Mouse (Mus musculus): Measurements from ENCODE around the gene Creb5. TPM values are rescaled to one million over a fixed set of nuclear protein-coding genes. Genes with fewer than 3 reads are reported as not detected.

The Creb5 gene
- polyA plus RNA-seq, 1 experiment from 2014 or later = 7.9 TPM

DNA sequence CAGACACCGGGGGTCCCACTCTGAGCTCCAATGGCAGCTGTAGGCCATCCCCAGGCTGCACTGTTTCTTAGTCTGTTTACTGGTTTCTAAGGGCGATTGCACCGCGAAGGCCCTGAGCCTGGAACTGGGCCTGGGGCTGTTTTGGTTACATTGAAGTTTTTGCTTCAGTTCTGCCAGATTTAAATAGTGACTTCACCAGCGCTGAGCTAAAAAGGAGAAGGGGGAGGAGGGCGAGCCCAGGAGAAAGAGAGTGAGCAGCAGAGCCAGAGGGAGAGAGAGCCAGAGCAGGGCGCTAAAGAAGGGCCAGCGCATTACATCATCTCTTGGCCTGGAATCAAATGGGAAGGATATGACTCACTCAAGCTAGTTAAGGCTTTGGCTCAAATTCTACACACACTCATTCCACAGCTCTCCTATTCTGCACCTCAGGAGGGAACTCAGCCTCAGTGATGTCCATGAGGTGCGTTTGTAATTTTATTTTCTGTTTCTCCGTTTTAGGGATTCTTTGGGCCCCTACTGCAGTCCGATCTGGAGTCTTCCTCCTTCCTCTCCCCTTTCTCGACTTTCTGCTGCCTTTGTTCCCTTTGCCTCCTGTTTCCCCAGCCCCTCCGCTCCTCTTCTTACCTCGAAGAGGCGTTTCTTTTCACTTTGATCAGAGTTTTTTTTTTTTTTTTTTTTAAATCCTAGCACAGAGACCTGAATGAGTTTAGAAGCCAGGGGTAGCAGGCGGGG lies 286.1 kb downstream of the Creb5 start:
- Histone ChIP-seq H3K4me3 (peak overlapping the region; percentile 5; the same call in 1 of the 2 replicates), H3K9ac (no peak overlapping the region), H3K27ac (peak overlapping the region; percentile 57), H3K27me3 (no peaks in the 10 kb centered on the region), H3K36me3 (no peaks in the 10 kb centered on the region), H3K4me1 (peaks cover 25% of the 10 kb centered on the region), H3K9me3 (replicated peaks) (no peaks in the 10 kb centered on the region), H3K4me2 (replicated peaks) (peak overlapping the region; percentile 41)
- peak; percentile 79 for ATAC-seq (ENCODE audit: low FRiP score)
- 7% methylated on average over 15 of the region's 16 CpGs for WGBS

DNA sequence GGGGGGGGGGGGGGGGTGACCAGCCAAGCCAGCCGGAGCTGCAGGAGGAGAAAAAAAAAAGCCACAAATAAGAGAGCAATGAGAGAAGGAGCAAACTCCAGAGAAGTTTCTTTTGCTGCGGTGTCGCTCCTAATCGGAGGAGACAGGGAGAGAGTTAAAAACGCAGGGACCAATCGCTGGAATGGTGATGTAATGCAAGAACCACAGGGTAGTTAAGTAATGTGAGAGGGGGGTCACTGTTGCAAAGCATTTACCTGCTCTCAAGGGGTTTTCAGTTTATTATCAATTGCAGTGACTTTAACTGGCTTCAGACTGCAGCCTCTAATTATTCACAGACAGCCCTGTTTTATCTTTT lies 286.6 kb downstream of the Creb5 start:
- peak overlapping the region; percentile 57; the same call in 1 of the 2 replicates for H3K27ac ChIP-seq
- peak overlapping the region; percentile 41 for H3K4me2 ChIP-seq (replicated peaks)
- no peaks in the 10 kb centered on the region for H3K36me3 ChIP-seq
- no peaks in the 10 kb centered on the region for H3K27me3 ChIP-seq
- no peak overlapping the region for H3K9ac ChIP-seq
- peak overlapping the region; percentile 5; the same call in 1 of the 2 replicates for H3K4me3 ChIP-seq
- H3K9me3 ChIP-seq (replicated peaks) = no peaks in the 10 kb centered on the region
- 2% methylated on average over 6 of the region's 6 CpGs for WGBS
- peaks cover 28% of the 10 kb centered on the region for H3K4me1 ChIP-seq
- no peak for ATAC-seq (ENCODE audit: low FRiP score)

DNA sequence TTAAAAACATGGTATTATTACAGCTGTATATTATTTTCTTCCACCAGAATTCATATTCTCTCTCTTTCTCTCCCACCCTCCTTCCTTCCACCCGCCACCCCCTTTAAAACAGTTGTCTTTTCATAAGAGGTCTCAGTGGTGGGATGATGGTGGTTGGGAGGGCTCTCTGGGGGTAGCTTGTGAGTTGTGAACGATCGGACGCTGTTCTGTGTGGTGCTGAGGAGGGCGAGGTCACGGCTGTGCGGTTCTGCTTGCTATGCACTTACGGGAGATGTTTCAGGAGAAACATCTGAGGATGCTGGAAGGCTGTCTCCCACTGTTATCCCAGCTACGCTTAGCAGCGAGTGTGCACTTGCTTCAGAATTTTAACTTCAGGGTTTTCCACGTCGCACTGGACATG lies 287.0 kb downstream of the Creb5 start:
- H3K36me3 ChIP-seq = no peaks in the 10 kb centered on the region
- H3K4me2 ChIP-seq (replicated peaks) = peak overlapping the region; percentile 41
- H3K27me3 ChIP-seq = no peaks in the 10 kb centered on the region
- H3K4me3 ChIP-seq = peak overlapping the region; percentile 18; the same call in 1 of the 2 replicates
- peaks cover 25% of the 10 kb centered on the region for H3K4me1 ChIP-seq
- 47% methylated on average over 12 of the region's 12 CpGs for WGBS
- ATAC-seq (ENCODE audit: low FRiP score) = no peak; the same call in 1 of the 2 replicates
- no peak overlapping the region for H3K27ac ChIP-seq
- no peaks in the 10 kb centered on the region for H3K9me3 ChIP-seq (replicated peaks)
- H3K9ac ChIP-seq = no peak overlapping the region

DNA sequence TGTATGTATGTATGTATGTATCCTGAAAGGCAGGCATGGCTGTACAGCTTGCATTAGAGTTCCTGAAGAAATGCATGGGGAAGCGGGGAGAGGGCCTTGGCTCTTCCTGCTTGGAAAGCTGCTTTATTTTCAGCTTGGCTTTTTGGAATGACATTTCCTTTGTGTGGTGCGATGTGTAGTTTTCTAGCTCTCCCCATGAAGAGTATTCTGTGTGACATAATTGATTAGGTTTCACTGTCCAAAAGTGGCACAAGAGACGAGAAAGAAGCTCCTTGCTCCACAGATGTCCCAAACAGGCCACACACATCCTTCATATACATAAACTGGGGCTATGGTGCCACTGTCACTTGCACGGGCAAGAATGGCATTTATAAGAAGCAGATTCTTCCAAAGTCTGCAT lies 288.1 kb downstream of the Creb5 start:
- H3K4me3 ChIP-seq = no peak overlapping the region
- no peaks in the 10 kb centered on the region for H3K27me3 ChIP-seq
- H3K9me3 ChIP-seq (replicated peaks) = no peaks in the 10 kb centered on the region
- no peaks in the 10 kb centered on the region for H3K36me3 ChIP-seq
- peaks cover 22% of the 10 kb centered on the region for H3K4me1 ChIP-seq
- peak overlapping the region; percentile 41; the same call in 1 of the 2 replicates for H3K4me2 ChIP-seq (replicated peaks)
- H3K9ac ChIP-seq = no peak overlapping the region
- H3K27ac ChIP-seq = no peak overlapping the region
- WGBS = 73% methylated on average over 4 of the region's 4 CpGs
- no peak for ATAC-seq (ENCODE audit: low FRiP score)

DNA sequence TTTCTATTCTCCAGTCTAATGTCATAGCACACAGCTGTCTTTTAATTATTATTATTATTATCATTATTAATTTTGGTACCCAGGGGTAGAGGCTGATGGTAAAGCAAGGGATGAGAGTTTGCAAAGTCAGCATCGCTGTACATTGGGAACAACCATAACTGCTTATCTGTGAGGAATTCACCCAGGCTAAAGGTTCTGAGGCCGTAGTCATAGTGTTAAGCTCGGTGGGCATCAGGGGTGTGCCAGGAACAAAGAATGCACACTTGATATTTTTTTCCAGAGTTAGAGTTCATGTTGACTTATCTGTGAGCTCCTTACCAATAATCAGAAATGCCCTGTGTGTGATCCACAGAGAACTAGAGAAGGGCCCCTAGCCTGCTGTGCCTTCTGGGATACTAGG lies 288.8 kb downstream of the Creb5 start:
- H3K27me3 ChIP-seq = no peaks in the 10 kb centered on the region
- no peak overlapping the region for H3K4me3 ChIP-seq
- ATAC-seq (ENCODE audit: low FRiP score) = no peak
- H3K4me1 ChIP-seq = peaks cover 22% of the 10 kb centered on the region
- no peak overlapping the region for H3K27ac ChIP-seq
- no peak overlapping the region for H3K9ac ChIP-seq
- no peaks in the 10 kb centered on the region for H3K36me3 ChIP-seq
- no peak overlapping the region for H3K4me2 ChIP-seq (replicated peaks)
- no peaks in the 10 kb centered on the region for H3K9me3 ChIP-seq (replicated peaks)
- 91% methylated on average over 3 of the region's 3 CpGs for WGBS

DNA sequence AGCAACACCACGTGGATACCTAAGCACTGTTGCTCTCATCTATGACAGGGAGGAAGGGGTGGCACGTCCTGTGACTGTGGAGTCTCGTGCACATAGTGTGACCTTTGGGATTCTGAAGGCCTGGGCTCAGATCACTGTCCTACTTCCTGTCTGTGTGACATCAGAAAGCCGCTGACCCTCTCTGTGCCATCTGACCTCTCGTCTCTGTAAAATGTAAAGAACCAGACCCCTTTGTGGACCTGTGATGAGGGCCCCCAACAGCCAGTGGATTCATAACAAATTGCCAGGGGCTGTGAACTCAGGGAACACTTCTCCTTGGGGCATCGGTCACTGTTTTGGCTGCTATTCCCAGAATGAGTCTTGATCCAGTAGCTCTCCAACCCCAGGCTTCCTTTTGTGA lies 289.8 kb downstream of the Creb5 start:
- 73% methylated on average over 6 of the region's 6 CpGs for WGBS
- ATAC-seq (ENCODE audit: low FRiP score) = no peak
- Histone ChIP-seq H3K4me1 (peaks cover 22% of the 10 kb centered on the region), H3K9me3 (replicated peaks) (no peaks in the 10 kb centered on the region), H3K27me3 (no peaks in the 10 kb centered on the region), H3K4me3 (no peak overlapping the region), H3K4me2 (replicated peaks) (no peak overlapping the region), H3K36me3 (no peaks in the 10 kb centered on the region), H3K9ac (no peak overlapping the region), H3K27ac (no peak overlapping the region)

DNA sequence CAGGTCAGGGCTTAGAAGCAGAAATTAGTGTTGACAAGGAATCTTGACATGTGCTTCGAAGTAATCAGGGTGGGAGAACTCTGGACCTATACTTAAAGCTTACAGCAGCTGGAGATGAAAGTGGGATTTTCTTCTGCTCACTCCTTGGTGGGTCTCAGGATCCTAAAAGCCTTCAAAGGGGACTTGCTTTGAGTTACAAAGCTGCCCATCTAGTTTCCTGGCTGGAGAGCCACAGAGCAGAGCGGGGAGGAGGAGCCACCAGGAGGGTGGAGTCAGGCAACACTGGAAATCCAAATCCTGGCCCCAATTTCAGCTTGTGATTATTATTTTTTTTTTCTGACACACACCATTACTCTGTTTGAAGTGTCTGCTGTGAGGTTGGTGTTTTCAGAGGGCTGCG lies 290.7 kb downstream of the Creb5 start:
- Histone ChIP-seq H3K27ac (no peak overlapping the region), H3K9me3 (replicated peaks) (no peaks in the 10 kb centered on the region), H3K4me1 (peaks cover 20% of the 10 kb centered on the region), H3K36me3 (no peaks in the 10 kb centered on the region), H3K4me3 (no peak overlapping the region), H3K4me2 (replicated peaks) (no peak overlapping the region), H3K27me3 (no peaks in the 10 kb centered on the region), H3K9ac (no peak overlapping the region)
- no peak for ATAC-seq (ENCODE audit: low FRiP score)
- WGBS = 70% methylated on average over 3 of the region's 3 CpGs

DNA sequence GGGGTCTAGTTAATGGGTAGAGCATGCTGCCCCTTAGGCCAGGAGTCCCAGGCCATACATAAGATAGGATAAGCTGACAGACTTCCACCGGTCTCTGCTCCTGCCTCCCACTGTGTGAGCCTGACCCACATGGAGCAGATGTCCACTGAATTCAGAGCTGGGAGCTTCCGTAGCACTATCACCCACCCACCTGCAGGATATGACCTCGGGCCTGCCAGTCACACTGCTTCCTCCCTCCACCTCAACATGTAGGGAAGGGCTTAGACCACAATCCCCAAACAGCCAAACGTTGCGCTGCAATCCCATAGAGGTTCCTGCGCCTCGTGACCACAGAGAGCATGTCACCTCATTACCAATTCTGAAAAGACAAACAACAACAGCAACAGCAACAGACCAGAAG lies 293.3 kb downstream of the Creb5 start:
- Histone ChIP-seq H3K27me3 (no peaks in the 10 kb centered on the region), H3K9me3 (replicated peaks) (no peaks in the 10 kb centered on the region), H3K4me1 (peaks cover 32% of the 10 kb centered on the region), H3K4me2 (replicated peaks) (no peak overlapping the region), H3K4me3 (no peak overlapping the region), H3K27ac (no peak overlapping the region), H3K36me3 (no peaks in the 10 kb centered on the region), H3K9ac (no peak overlapping the region)
- 74% methylated on average over 7 of the region's 7 CpGs for WGBS
- no peak for ATAC-seq (ENCODE audit: low FRiP score)

DNA sequence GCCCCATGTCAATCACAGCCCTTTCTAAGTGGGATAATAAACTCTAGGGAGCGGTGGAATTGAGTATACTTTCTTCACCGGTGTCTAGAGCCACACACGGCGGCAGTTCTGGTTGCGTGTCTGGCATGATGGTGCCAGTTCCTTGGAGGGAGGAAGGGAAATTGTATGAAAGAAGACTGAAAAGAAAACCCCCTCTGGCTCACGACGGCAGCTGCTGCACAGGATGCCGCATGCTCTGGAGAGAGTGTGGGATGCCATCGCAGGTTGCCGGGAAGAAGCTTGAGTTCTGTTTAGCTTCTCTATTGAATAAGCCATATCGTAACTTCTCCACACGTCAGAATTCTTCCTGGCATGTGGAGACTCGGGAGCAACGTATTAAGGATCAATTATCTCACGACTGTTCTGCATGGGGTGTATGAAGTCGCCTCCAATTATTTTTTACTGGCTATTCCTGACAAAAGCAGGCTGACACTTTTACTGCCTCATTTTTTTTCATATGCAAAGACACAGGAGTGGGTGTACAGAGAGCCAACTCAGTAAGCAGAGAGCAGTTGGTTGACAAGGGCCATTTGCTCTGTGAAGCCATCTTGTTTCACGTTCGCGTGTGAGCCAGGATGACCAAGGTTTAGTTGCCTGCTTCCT lies 296.3 kb downstream of the Creb5 start:
- no peak overlapping the region for H3K9ac ChIP-seq
- H3K36me3 ChIP-seq = no peaks in the 10 kb centered on the region
- no peak overlapping the region for H3K4me2 ChIP-seq (replicated peaks)
- no peak overlapping the region for H3K4me3 ChIP-seq
- 56% methylated on average over 19 of the region's 19 CpGs for WGBS
- no peak for ATAC-seq (ENCODE audit: low FRiP score)
- H3K27ac ChIP-seq = no peak overlapping the region
- no peaks in the 10 kb centered on the region for H3K27me3 ChIP-seq
- peaks cover 26% of the 10 kb centered on the region for H3K4me1 ChIP-seq
- H3K9me3 ChIP-seq (replicated peaks) = no peaks in the 10 kb centered on the region

DNA sequence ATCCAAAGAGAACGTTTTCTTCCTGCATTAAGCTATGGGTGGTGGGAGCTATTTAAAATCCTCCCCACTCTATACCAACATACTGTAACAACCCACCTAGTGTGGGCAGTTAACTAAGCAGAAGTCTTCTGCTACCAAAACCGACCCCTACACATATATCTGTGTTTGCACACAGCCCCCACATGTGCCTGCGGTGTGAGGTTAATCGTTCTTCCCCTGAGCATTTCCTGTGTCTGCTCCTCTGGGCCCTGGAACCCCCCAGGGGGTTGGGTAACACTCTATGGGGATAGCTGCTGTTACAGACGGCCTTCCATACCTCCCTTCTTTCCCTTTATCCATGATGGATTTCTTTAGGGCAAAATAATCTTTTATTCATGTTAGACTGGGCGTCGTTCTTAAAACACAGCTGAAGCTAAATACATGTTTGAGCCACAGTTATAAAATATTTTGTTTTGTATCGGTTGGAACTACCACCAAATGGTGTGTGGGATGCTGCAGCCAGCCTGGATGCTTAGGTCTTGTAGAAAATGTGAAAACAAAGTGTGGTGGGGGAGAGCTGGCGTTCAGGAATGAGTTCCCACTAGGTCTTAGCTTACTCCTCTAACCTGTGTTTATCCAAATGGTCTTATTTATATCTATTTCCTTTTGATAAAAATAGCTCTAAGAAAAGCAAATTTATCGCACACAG lies 297.8 kb downstream of the Creb5 start:
- no peaks in the 10 kb centered on the region for H3K9me3 ChIP-seq (replicated peaks)
- H3K27ac ChIP-seq = no peak overlapping the region
- H3K36me3 ChIP-seq = no peaks in the 10 kb centered on the region
- WGBS = 60% methylated on average over 10 of the region's 10 CpGs
- ATAC-seq (ENCODE audit: low FRiP score) = no peak
- H3K27me3 ChIP-seq = no peaks in the 10 kb centered on the region
- H3K4me1 ChIP-seq = peaks cover 23% of the 10 kb centered on the region
- H3K9ac ChIP-seq = no peak overlapping the region
- no peak overlapping the region for H3K4me3 ChIP-seq
- H3K4me2 ChIP-seq (replicated peaks) = no peak overlapping the region

DNA sequence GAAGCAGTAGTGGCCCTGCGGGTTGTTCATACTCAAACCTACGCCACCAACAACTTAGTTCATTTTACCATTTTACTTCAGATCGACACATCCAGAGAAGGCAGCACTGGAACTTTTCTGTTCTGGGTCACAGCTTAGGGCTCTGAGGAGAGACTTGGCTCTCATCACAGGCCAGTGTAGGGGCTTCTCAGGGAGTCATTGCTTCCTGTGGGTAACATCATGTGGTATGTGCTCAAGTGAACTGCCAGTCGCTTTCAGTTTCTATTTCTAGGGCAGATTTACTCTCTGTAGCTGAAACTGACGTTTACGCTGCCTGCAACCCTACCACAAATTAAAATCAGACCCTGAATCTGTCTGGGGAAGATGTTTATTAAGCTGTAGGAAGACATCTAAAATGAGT lies 302.7 kb downstream of the Creb5 start:
- H3K36me3 ChIP-seq = no peaks in the 10 kb centered on the region
- H3K4me1 ChIP-seq = peaks cover 19% of the 10 kb centered on the region
- H3K9me3 ChIP-seq (replicated peaks) = no peaks in the 10 kb centered on the region
- no peak overlapping the region for H3K4me3 ChIP-seq
- H3K27me3 ChIP-seq = no peaks in the 10 kb centered on the region
- no peak overlapping the region for H3K4me2 ChIP-seq (replicated peaks)
- no peak overlapping the region for H3K9ac ChIP-seq
- ATAC-seq (ENCODE audit: low FRiP score) = no peak
- WGBS = 84% methylated on average over 6 of the region's 6 CpGs
- no peak overlapping the region for H3K27ac ChIP-seq

DNA sequence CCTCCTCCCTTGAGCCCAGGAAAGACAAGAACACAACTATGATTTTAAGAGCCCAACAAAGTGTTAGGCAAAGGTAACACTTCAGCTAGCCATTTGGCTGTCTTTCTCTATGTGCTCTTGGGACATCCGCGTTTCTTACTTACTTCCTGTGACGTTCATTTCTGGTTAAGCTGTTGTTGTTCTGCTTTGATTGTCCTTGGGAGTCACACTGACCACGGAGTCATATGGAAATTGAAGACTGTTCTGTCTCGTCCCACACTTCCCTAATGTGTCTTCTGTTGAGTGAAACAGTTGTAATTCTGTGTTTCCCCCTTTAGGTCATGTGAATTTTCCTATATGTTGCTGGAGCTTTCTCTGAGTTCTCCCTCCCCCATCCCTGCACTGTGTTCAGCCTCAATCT lies 305.2 kb downstream of the Creb5 start:
- no peak for ATAC-seq (ENCODE audit: low FRiP score)
- Histone ChIP-seq H3K27ac (no peak overlapping the region), H3K4me3 (no peak overlapping the region), H3K4me1 (peaks cover 15% of the 10 kb centered on the region), H3K27me3 (no peaks in the 10 kb centered on the region), H3K4me2 (replicated peaks) (no peak overlapping the region), H3K36me3 (no peaks in the 10 kb centered on the region), H3K9ac (no peak overlapping the region), H3K9me3 (replicated peaks) (no peaks in the 10 kb centered on the region)
- 89% methylated on average over 5 of the region's 5 CpGs for WGBS
